Mouse (Mus musculus): Measurements from ENCODE around the gene Lrrfip1. TPM values are rescaled to one million over a fixed set of nuclear protein-coding genes. Genes with fewer than 3 reads are reported as not detected.

Lrrfip1 gene
- polyA plus RNA-seq, 1 experiment from 2014 or later, result 26.0 TPM

GRCm38 (mm10) chr1:91084374-91084773 is 85.8 kb downstream of the Lrrfip1 start:
- H3K27me3 ChIP-seq, result no peaks in the 10 kb centered on the region
- H3K36me3 ChIP-seq, result no peaks in the 10 kb centered on the region
- H3K27ac ChIP-seq, result no peak overlapping the region
- H3K4me1 ChIP-seq, result peaks cover 10% of the 10 kb centered on the region
- H3K9me3 ChIP-seq (replicated peaks), result no peaks in the 10 kb centered on the region
- no peak overlapping the region for H3K9ac ChIP-seq
- no peak overlapping the region for H3K4me2 ChIP-seq (replicated peaks)
- H3K4me3 ChIP-seq, result no peak overlapping the region
- WGBS, result 92% methylated on average over 8 of the region's 8 CpGs
- no peak for ATAC-seq (ENCODE audit: low FRiP score)

GRCm38 (mm10) chr1:91085009-91085408 is 86.5 kb downstream of the Lrrfip1 start:
- H3K36me3 ChIP-seq, result no peaks in the 10 kb centered on the region
- no peak for ATAC-seq (ENCODE audit: low FRiP score)
- H3K4me3 ChIP-seq, result no peak overlapping the region
- H3K27ac ChIP-seq, result no peak overlapping the region
- WGBS, result 81% methylated on average over 10 of the region's 10 CpGs
- no peak overlapping the region for H3K4me2 ChIP-seq (replicated peaks)
- H3K27me3 ChIP-seq, result no peaks in the 10 kb centered on the region
- peaks cover 10% of the 10 kb centered on the region for H3K4me1 ChIP-seq
- H3K9ac ChIP-seq, result no peak overlapping the region
- H3K9me3 ChIP-seq (replicated peaks), result no peaks in the 10 kb centered on the region

- no peak for ATAC-seq (ENCODE audit: low FRiP score)
- Histone ChIP-seq H3K36me3 (no peaks in the 10 kb centered on the region), H3K4me2 (replicated peaks) (no peak overlapping the region), H3K9ac (no peak overlapping the region), H3K9me3 (replicated peaks) (no peaks in the 10 kb centered on the region), H3K27me3 (no peaks in the 10 kb centered on the region), H3K4me3 (no peak overlapping the region), H3K4me1 (peaks cover 10% of the 10 kb centered on the region), H3K27ac (no peak overlapping the region)
- 58% methylated on average over 2 of the region's 2 CpGs for WGBS
Measured at GRCm38 (mm10) chr1:91085686-91086085, 87.1 kb downstream of the Lrrfip1 start.

- ATAC-seq (ENCODE audit: low FRiP score), result no peak
- WGBS, result 37% methylated on average over 3 of the region's 3 CpGs
- Histone ChIP-seq H3K4me2 (replicated peaks) (no peak overlapping the region), H3K9me3 (replicated peaks) (no peaks in the 10 kb centered on the region), H3K27me3 (no peaks in the 10 kb centered on the region), H3K4me3 (no peak overlapping the region), H3K27ac (0 out of 2 replicates have a peak overlapping the region, but pooled peaks have one; percentile 12), H3K9ac (no peak overlapping the region), H3K36me3 (no peaks in the 10 kb centered on the region), H3K4me1 (peaks cover 11% of the 10 kb centered on the region)
Measured at GRCm38 (mm10) chr1:91086325-91086724, 87.8 kb downstream of the Lrrfip1 start.

GRCm38 (mm10) chr1:91086748-91087147 is 88.2 kb downstream of the Lrrfip1 start:
- Histone ChIP-seq H3K36me3 (no peaks in the 10 kb centered on the region), H3K27me3 (no peaks in the 10 kb centered on the region), H3K9me3 (replicated peaks) (no peaks in the 10 kb centered on the region), H3K4me2 (replicated peaks) (no peak overlapping the region), H3K9ac (no peak overlapping the region), H3K4me3 (no peak overlapping the region), H3K27ac (peak overlapping the region; percentile 12; the same call in 1 of the 2 replicates), H3K4me1 (peaks cover 13% of the 10 kb centered on the region)
- no peak for ATAC-seq (ENCODE audit: low FRiP score)
- 75% methylated on average over 5 of the region's 5 CpGs for WGBS

- Histone ChIP-seq H3K9me3 (replicated peaks) (no peaks in the 10 kb centered on the region), H3K9ac (no peak overlapping the region), H3K27ac (no peak overlapping the region), H3K27me3 (no peaks in the 10 kb centered on the region), H3K4me3 (no peak overlapping the region), H3K4me2 (replicated peaks) (no peak overlapping the region), H3K36me3 (no peaks in the 10 kb centered on the region), H3K4me1 (peaks cover 13% of the 10 kb centered on the region)
- WGBS, result 85% methylated on average over 7 of the region's 7 CpGs
- ATAC-seq (ENCODE audit: low FRiP score), result no peak
Measured at GRCm38 (mm10) chr1:91088027-91088426, 89.5 kb downstream of the Lrrfip1 start.

- Histone ChIP-seq H3K36me3 (no peaks in the 10 kb centered on the region), H3K9me3 (replicated peaks) (no peaks in the 10 kb centered on the region), H3K27me3 (no peaks in the 10 kb centered on the region), H3K4me3 (no peak overlapping the region), H3K27ac (no peak overlapping the region), H3K9ac (no peak overlapping the region), H3K4me1 (peaks cover 13% of the 10 kb centered on the region), H3K4me2 (replicated peaks) (no peak overlapping the region)
- no peak for ATAC-seq (ENCODE audit: low FRiP score)
- whole genome bisulfite sequencing, result 84% methylated on average over 8 of the region's 8 CpGs
Measured at GRCm38 (mm10) chr1:91088941-91089340, 90.4 kb downstream of the Lrrfip1 start.

- 71% methylated on average over 6 of the region's 6 CpGs for WGBS
- H3K27ac ChIP-seq, result no peak overlapping the region
- H3K9me3 ChIP-seq (replicated peaks), result no peaks in the 10 kb centered on the region
- ATAC-seq (ENCODE audit: low FRiP score), result no peak
- no peak overlapping the region for H3K4me2 ChIP-seq (replicated peaks)
- peaks cover 13% of the 10 kb centered on the region for H3K4me1 ChIP-seq
- H3K4me3 ChIP-seq, result no peak overlapping the region
- no peak overlapping the region for H3K9ac ChIP-seq
- H3K27me3 ChIP-seq, result no peaks in the 10 kb centered on the region
- H3K36me3 ChIP-seq, result no peaks in the 10 kb centered on the region
Measured at GRCm38 (mm10) chr1:91090456-91090855, 91.9 kb downstream of the Lrrfip1 start.

GRCm38 (mm10) chr1:91092451-91092850 is 93.9 kb downstream of the Lrrfip1 start:
- H3K36me3 ChIP-seq, result no peaks in the 10 kb centered on the region
- H3K4me3 ChIP-seq, result no peak overlapping the region
- no peak overlapping the region for H3K9ac ChIP-seq
- H3K4me2 ChIP-seq (replicated peaks), result no peak overlapping the region
- H3K27ac ChIP-seq, result no peak overlapping the region
- H3K9me3 ChIP-seq (replicated peaks), result no peaks in the 10 kb centered on the region
- no peaks in the 10 kb centered on the region for H3K27me3 ChIP-seq
- no peak for ATAC-seq (ENCODE audit: low FRiP score)
- WGBS, result 52% methylated on average over 6 of the region's 6 CpGs
- peaks cover 3% of the 10 kb centered on the region; the same call in 1 of the 2 replicates for H3K4me1 ChIP-seq

GRCm38 (mm10) chr1:91093296-91093695 is 94.8 kb downstream of the Lrrfip1 start:
- WGBS, result 53% methylated on average over 2 of the region's 2 CpGs
- no peak overlapping the region for H3K4me3 ChIP-seq
- no peak for ATAC-seq (ENCODE audit: low FRiP score)
- no peak overlapping the region for H3K4me2 ChIP-seq (replicated peaks)
- no peaks in the 10 kb centered on the region for H3K36me3 ChIP-seq
- peaks cover 3% of the 10 kb centered on the region; the same call in 1 of the 2 replicates for H3K4me1 ChIP-seq
- no peaks in the 10 kb centered on the region for H3K27me3 ChIP-seq
- H3K9ac ChIP-seq, result no peak overlapping the region
- H3K27ac ChIP-seq, result no peak overlapping the region
- no peaks in the 10 kb centered on the region for H3K9me3 ChIP-seq (replicated peaks)

GRCm38 (mm10) chr1:91094001-91094400 is 95.5 kb downstream of the Lrrfip1 start:
- no peak overlapping the region for H3K4me2 ChIP-seq (replicated peaks)
- 82% methylated on average over 5 of the region's 5 CpGs for WGBS
- peaks cover 8% of the 10 kb centered on the region for H3K4me1 ChIP-seq
- ATAC-seq (ENCODE audit: low FRiP score), result no peak
- H3K27ac ChIP-seq, result no peak overlapping the region
- H3K36me3 ChIP-seq, result no peaks in the 10 kb centered on the region
- H3K9ac ChIP-seq, result no peak overlapping the region
- no peak overlapping the region for H3K4me3 ChIP-seq
- H3K9me3 ChIP-seq (replicated peaks), result no peaks in the 10 kb centered on the region
- no peaks in the 10 kb centered on the region for H3K27me3 ChIP-seq

GRCm38 (mm10) chr1:91095258-91095657 is 96.7 kb downstream of the Lrrfip1 start:
- Histone ChIP-seq H3K9me3 (replicated peaks) (no peaks in the 10 kb centered on the region), H3K9ac (no peak overlapping the region), H3K4me1 (peaks cover 8% of the 10 kb centered on the region), H3K27me3 (no peaks in the 10 kb centered on the region), H3K4me3 (no peak overlapping the region), H3K4me2 (replicated peaks) (no peak overlapping the region), H3K27ac (no peak overlapping the region), H3K36me3 (no peaks in the 10 kb centered on the region)
- ATAC-seq (ENCODE audit: low FRiP score), result no peak
- 79% methylated on average over 3 of the region's 3 CpGs for WGBS

- WGBS, result 73% methylated on average over 1 of the region's 1 CpGs
- Histone ChIP-seq H3K4me1 (peaks cover 8% of the 10 kb centered on the region), H3K9me3 (replicated peaks) (no peaks in the 10 kb centered on the region), H3K4me3 (no peak overlapping the region), H3K4me2 (replicated peaks) (no peak overlapping the region), H3K27me3 (no peaks in the 10 kb centered on the region), H3K27ac (no peak overlapping the region), H3K36me3 (no peaks in the 10 kb centered on the region), H3K9ac (no peak overlapping the region)
- no peak for ATAC-seq (ENCODE audit: low FRiP score)
Measured at GRCm38 (mm10) chr1:91095853-91096252, 97.3 kb downstream of the Lrrfip1 start.
